Mouse (Mus musculus) thymus, adult 2 months (tissue): Measurements from ENCODE around the gene Kars. TPM values are rescaled to one million over a fixed set of nuclear protein-coding genes. Genes with fewer than 3 reads are reported as not detected.

Experiments
- DNase-seq: peaks from one replicate; pipeline ENCODE4 v3.0.0; 2021
- H3K27ac ChIP-seq: fragments of 200-500 bp; 2 replicates; pipeline ENCODE4 v1.5.1; 2012; ENCODE audit warnings: low read length, control low read depth; ENCODE audit not compliant: control insufficient read depth, insufficient read depth
- H3K27me3 ChIP-seq: fragments of 200-500 bp; 2 replicates; pipeline ENCODE4 v1.6.1; 2012; ENCODE audit warnings: mild to moderate bottlenecking, low read length, moderate library complexity, mixed read lengths; ENCODE audit not compliant: control insufficient read depth, insufficient read depth
- H3K36me3 ChIP-seq: fragments of 200-500 bp; 2 replicates; pipeline ENCODE4 v1.6.1; 2012; ENCODE audit warnings: mild to moderate bottlenecking, low read length, moderate library complexity; ENCODE audit not compliant: control insufficient read depth, insufficient read depth
- H3K4me1 ChIP-seq: fragments of 200-500 bp; replicated peaks from 2 replicates; pipeline ENCODE4 v1.6.1; 2012; ENCODE audit warnings: low read length; ENCODE audit not compliant: control insufficient read depth, insufficient read depth
- H3K4me3 ChIP-seq: fragments of 200-500 bp; 2 replicates; pipeline ENCODE4 v1.5.1; 2012; ENCODE audit warnings: mild to moderate bottlenecking, low read length, control low read depth, moderate library complexity; ENCODE audit not compliant: control insufficient read depth, insufficient read depth
- CTCF ChIP-seq: fragments of 200-500 bp; IDR thresholded peaks from 2 replicates; pipeline ENCODE4 v1.5.1; 2012; ENCODE audit warnings: mild to moderate bottlenecking, control low read depth, low read length, moderate library complexity, borderline replicate concordance; ENCODE audit not compliant: control insufficient read depth, poor library complexity, insufficient read depth; ENCODE audit errors: extremely low read depth
- POLR2A ChIP-seq: fragments of 200-500 bp; IDR thresholded peaks from 2 replicates; pipeline ENCODE4 v1.6.1; 2012; ENCODE audit warnings: mild to moderate bottlenecking, low read length, control low read depth, moderate library complexity; ENCODE audit not compliant: control insufficient read depth, poor library complexity, insufficient read depth; ENCODE audit errors: extremely low read depth
- WGBS: fragments of 180-500 bp; shearing (Covaris S2); methylation state at CpG from one replicate; pipeline ENCODE4 v1.1.7; 2018; 5-methylcytosine and 5-hydroxymethylcytosine counted together
- polyA plus RNA-seq: library from polyadenylated mRNA; depleted of rRNA; stranded (reverse); fragments of >200 nt; gene quantifications from 2 replicates; pipeline ENCODE4 v1.2.3, GENCODE M21; 2012

Gene Kars
- polyA plus RNA-seq, 1 experiment, result 54.5 TPM

GRCm38 (mm10) chr8:111968541-111968940, 42.6 kb downstream of the Kars start:
- 91% methylated on average over 10 of the region's 10 CpGs for WGBS
- TF ChIP-seq CTCF (no peak), POLR2A (no peak)
- Histone ChIP-seq H3K27ac (no peak overlapping the region), H3K36me3 (no peaks in the 10 kb centered on the region), H3K27me3 (no peaks in the 10 kb centered on the region), H3K4me3 (no peak overlapping the region), H3K4me1 (peaks cover 4% of the 10 kb centered on the region)
- no peak for DNase-seq

GRCm38 (mm10) chr8:111967246-111967870, 43.8 kb downstream of the Kars start:
- DNase-seq, result no peak
- Histone ChIP-seq H3K4me1 (peaks cover 4% of the 10 kb centered on the region), H3K36me3 (no peaks in the 10 kb centered on the region), H3K4me3 (no peak overlapping the region), H3K27me3 (no peaks in the 10 kb centered on the region), H3K27ac (no peak overlapping the region)
- TF ChIP-seq POLR2A (no peak), CTCF (no peak)
- 32% methylated on average over 5 of the region's 5 CpGs for WGBS

GRCm38 (mm10) chr8:111964849-111965561, 46.1 kb downstream of the Kars start:
- Histone ChIP-seq H3K27me3 (no peaks in the 10 kb centered on the region), H3K27ac (no peak overlapping the region), H3K4me1 (peaks cover 4% of the 10 kb centered on the region), H3K4me3 (no peak overlapping the region), H3K36me3 (no peaks in the 10 kb centered on the region)
- no peak for DNase-seq
- TF ChIP-seq POLR2A (no peak), CTCF (no peak)
- 82% methylated on average over 7 of the region's 7 CpGs for WGBS

GRCm38 (mm10) chr8:111964351-111964750, 46.8 kb downstream of the Kars start:
- no peak for DNase-seq
- Histone ChIP-seq H3K27ac (no peak overlapping the region), H3K27me3 (no peaks in the 10 kb centered on the region), H3K36me3 (no peaks in the 10 kb centered on the region), H3K4me1 (peaks cover 4% of the 10 kb centered on the region), H3K4me3 (no peak overlapping the region)
- WGBS, result 85% methylated on average over 5 of the region's 5 CpGs
- TF ChIP-seq POLR2A, result no peak
- TF ChIP-seq CTCF, result no peak

GRCm38 (mm10) chr8:111963546-111963945, 47.6 kb downstream of the Kars start:
- WGBS, result 94% methylated on average over 4 of the region's 4 CpGs
- no peak for DNase-seq
- no peaks in the 10 kb centered on the region for H3K27me3 ChIP-seq
- H3K27ac ChIP-seq, result no peak overlapping the region
- H3K4me3 ChIP-seq, result no peak overlapping the region
- no peaks in the 10 kb centered on the region for H3K36me3 ChIP-seq
- TF ChIP-seq CTCF (no peak), POLR2A (no peak)
- peaks cover 4% of the 10 kb centered on the region for H3K4me1 ChIP-seq

- no peak for DNase-seq
- H3K4me1 ChIP-seq, result peaks cover 4% of the 10 kb centered on the region
- 94% methylated on average over 10 of the region's 10 CpGs for WGBS
- H3K4me3 ChIP-seq, result no peak overlapping the region
- TF ChIP-seq CTCF (no peak), POLR2A (no peak)
- no peak overlapping the region for H3K27ac ChIP-seq
- no peaks in the 10 kb centered on the region for H3K27me3 ChIP-seq
- no peaks in the 10 kb centered on the region for H3K36me3 ChIP-seq
Observed at GRCm38 (mm10) chr8:111963091-111963490, 48.0 kb downstream of the Kars start.

GRCm38 (mm10) chr8:111962589-111962988, 48.5 kb downstream of the Kars start:
- WGBS, result 90% methylated on average over 1 of the region's 1 CpGs
- H3K4me3 ChIP-seq, result no peak overlapping the region
- no peaks in the 10 kb centered on the region for H3K36me3 ChIP-seq
- H3K4me1 ChIP-seq, result peaks cover 4% of the 10 kb centered on the region
- no peak overlapping the region for H3K27ac ChIP-seq
- no peak for TF ChIP-seq POLR2A
- no peak for TF ChIP-seq CTCF
- no peaks in the 10 kb centered on the region for H3K27me3 ChIP-seq
- DNase-seq, result no peak
